Mouse (Mus musculus): ENCODE data around the gene Hoxb7.

DNA sequence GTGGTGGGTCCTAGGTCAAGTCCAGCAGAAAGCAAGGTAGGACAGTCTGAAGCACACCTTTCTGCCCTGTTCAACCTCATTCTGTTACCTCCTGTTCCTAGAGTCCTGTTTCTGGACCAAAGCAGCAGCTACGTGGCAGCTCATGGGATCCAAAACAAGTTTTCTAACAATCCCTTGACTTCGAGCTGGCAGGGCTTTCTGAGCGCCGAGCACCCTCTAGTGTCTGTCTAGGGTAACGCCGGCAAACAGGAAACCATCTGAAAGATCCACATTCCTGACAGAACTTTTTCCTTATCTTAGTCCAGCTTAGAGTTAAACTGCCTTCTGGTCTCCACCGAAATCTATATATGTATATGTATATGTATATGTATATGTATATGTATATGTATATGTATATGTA is 46.2 kb upstream of the Hoxb7 start:
- TF ChIP-seq POLR2A (IDR thresholded peaks at IDR 0.05; ENCODE audit: insufficient read depth, low read length) (no peak), CTCF (IDR thresholded peaks at IDR 0.05; ENCODE audit: low read depth, low read length) (peak; percentile 91)

All from ES-Bruce4 (cell line).